Mouse (Mus musculus): ENCODE measurements around the gene Nos3. TPM values are rescaled to one million over a fixed set of nuclear protein-coding genes. Genes with fewer than 3 reads are reported as not detected.

The Nos3 gene
- total RNA-seq, 2 experiments from 2014 or later, result 9.4 to 10.0 TPM

GRCm38 (mm10) chr5:24374216-24374615 lies 9.6 kb downstream of the Nos3 start:
- peak in 1 of 2 experiments; percentile 64 for DNase-seq (ENCODE audit: low spot score in 2 of 2)

- DNase-seq (ENCODE audit: low spot score in 2 of 2), result no peak
These were observed 10.2 kb downstream of the Nos3 start for GRCm38 (mm10) chr5:24374666-24375328.

- no peak for DNase-seq (ENCODE audit: low spot score in 2 of 2)
These were observed 14.1 kb downstream of the Nos3 start for GRCm38 (mm10) chr5:24378700-24379099.

GRCm38 (mm10) chr5:24379501-24379900 lies 14.9 kb downstream of the Nos3 start:
- DNase-seq (ENCODE audit: low spot score in 2 of 2), result no peak

- no peak for DNase-seq (ENCODE audit: low spot score in 2 of 2)
These were observed 15.9 kb downstream of the Nos3 start for GRCm38 (mm10) chr5:24380499-24380898.

- DNase-seq (ENCODE audit: low spot score in 2 of 2), result no peak
These were observed 16.9 kb downstream of the Nos3 start for GRCm38 (mm10) chr5:24381486-24381885.

- DNase-seq (ENCODE audit: low spot score in 2 of 2), result no peak
These were observed 17.4 kb downstream of the Nos3 start for GRCm38 (mm10) chr5:24381988-24382387.

GRCm38 (mm10) chr5:24383026-24383859 lies 18.6 kb downstream of the Nos3 start:
- peak; percentile 91 for DNase-seq (ENCODE audit: low spot score in 2 of 2)

- DNase-seq (ENCODE audit: low spot score in 2 of 2), result peak; percentile 32 to 51
These were observed 19.8 kb downstream of the Nos3 start for GRCm38 (mm10) chr5:24384407-24384806.

GRCm38 (mm10) chr5:24385374-24385773 lies 20.8 kb downstream of the Nos3 start:
- DNase-seq (ENCODE audit: low spot score in 2 of 2), result no peak

GRCm38 (mm10) chr5:24385887-24386550 lies 21.4 kb downstream of the Nos3 start:
- no peak for DNase-seq (ENCODE audit: low spot score in 2 of 2)

GRCm38 (mm10) chr5:24387264-24388241 lies 22.9 kb downstream of the Nos3 start:
- peak; percentile 34 to 46 for DNase-seq (ENCODE audit: low spot score in 2 of 2)

GRCm38 (mm10) chr5:24388246-24388915 lies 23.8 kb downstream of the Nos3 start:
- DNase-seq (ENCODE audit: low spot score in 2 of 2), result no peak

GRCm38 (mm10) chr5:24389011-24389657 lies 24.5 kb downstream of the Nos3 start:
- no peak for DNase-seq (ENCODE audit: low spot score in 2 of 2)

GRCm38 (mm10) chr5:24389658-24390020 lies 25.0 kb downstream of the Nos3 start:
- DNase-seq (ENCODE audit: low spot score in 2 of 2), result no peak

- DNase-seq (ENCODE audit: low spot score in 2 of 2), result no peak
These were observed 27.3 kb downstream of the Nos3 start, which contains the start of gene Atg9b for GRCm38 (mm10) chr5:24391864-24392263. Atg9b (minus strand) TSS chr5:24392143.

GRCm38 (mm10) chr5:24392724-24393123 lies 28.1 kb downstream of the Nos3 start:
- no peak for DNase-seq (ENCODE audit: low spot score in 2 of 2)

- DNase-seq (ENCODE audit: low spot score in 2 of 2), result peak; percentile 86 to 90
These were observed 28.9 kb downstream of the Nos3 start, which contains the start of gene Abcb8 for GRCm38 (mm10) chr5:24393392-24393997. Abcb8 (plus strand) TSS chr5:24393663.

Data from layer of hippocampus, postnatal 14 days (tissue).